ENCODE assay signal across 24 mouse cellular contexts in genomic region chr5:77314206-77314605, GRCm38 (mm10). TPM values are rescaled to one million over a fixed set of nuclear protein-coding genes. Genes with fewer than 3 reads are reported as not detected.
DNase-seq lines count a peak whose midpoint lies in the region; ATAC-seq and TF ChIP-seq lines count a peak whose summit lies in the region.
"Had no signal": no experiment of that assay in that cellular context is flagged by ENCODE, and none has a peak within 500 bp of the region (broad histone marks: within the 10 kb centered on the region; RNA-seq: fewer than 3 reads in every experiment).

No protein-coding gene starts in this region.

- peaks cover 30% of the 10 kb centered on the region for H3K4me1 ChIP-seq in E14TG2a.4 (replicated peaks; ENCODE audit: low read depth, low read length)
- peaks cover 3 to 8% of the 10 kb centered on the region in 2 experiments for H3K4me1 ChIP-seq in MEL (ENCODE audit: control insufficient read depth in 1 of 2, insufficient read depth in 2 of 2, low read length in 2 of 2)
- peaks cover 7% of the 10 kb centered on the region; the same call in 1 of the 2 replicates for H3K4me1 ChIP-seq in heart, embryonic 11.5 days (ENCODE audit: control insufficient read depth, insufficient read depth, low read length)

- H3K36me3 ChIP-seq in E14TG2a.4 (ENCODE audit: insufficient read depth, low read length) (peaks cover 61% of the 10 kb centered on the region), MEL (ENCODE audit: control insufficient read depth in 1 of 2, insufficient read depth in 2 of 2, low read length in 2 of 2) (peaks cover 14 to 35% of the 10 kb centered on the region in 2 experiments)
- H3K36me3 ChIP-seq in heart, embryonic 11.5 days (ENCODE audit: control insufficient read depth, insufficient read depth, low read length) = peaks cover 8% of the 10 kb centered on the region

- no peak for ATAC-seq in heart, embryonic 11.5 days (replicated peaks; ENCODE audit: insufficient number of reproducible peaks, low FRiP score, low TSS enrichment)
- ATAC-seq: forebrain, embryonic 14.5 days; forebrain, embryonic 16.5 days had no signal

- no peak for TF ChIP-seq EP300 in MEL (IDR thresholded peaks at IDR 0.05; ENCODE audit: low read depth in 1 of 2, low read length in 2 of 2)

- H3K27ac ChIP-seq in MEL (ENCODE audit: control insufficient read depth, low read depth, low read length) = no peak overlapping the region
- H3K27ac ChIP-seq in heart, embryonic 11.5 days (ENCODE audit: low read depth, low read length) = no peak overlapping the region
- H3K27ac ChIP-seq: embryonic facial prominence, embryonic 13.5 days; embryonic facial prominence, embryonic 15.5 days; forebrain, embryonic 10.5 days; forebrain, embryonic 12.5 days had no signal

- no peak for TF ChIP-seq POLR2A in MEL (IDR thresholded peaks at IDR 0.05; ENCODE audit: control insufficient read depth in 1 of 2, insufficient read depth in 1 of 2, low read depth in 1 of 2, low read length in 2 of 2, poor library complexity in 1 of 2)

- TF ChIP-seq RAD21 in MEL (IDR thresholded peaks at IDR 0.05; ENCODE audit: low read depth, low read length) = no peak

- H3K9ac ChIP-seq in MEL (ENCODE audit: control insufficient read depth, low read depth, low read length, poor library complexity, severe bottlenecking) = no peak overlapping the region
- H3K9ac ChIP-seq in heart, embryonic 11.5 days (ENCODE audit: low read depth, low read length) = no peak overlapping the region
- H3K9ac ChIP-seq: embryonic facial prominence, embryonic 13.5 days; embryonic facial prominence, embryonic 15.5 days; forebrain, embryonic 12.5 days had no signal

- no peak overlapping the region for H3K4me2 ChIP-seq in heart, embryonic 11.5 days
- H3K4me2 ChIP-seq: embryonic facial prominence, embryonic 13.5 days; embryonic facial prominence, embryonic 15.5 days; forebrain, embryonic 12.5 days had no signal

- DNase-seq in ES-CJ7 (ENCODE audit: low read depth, low spot score) (peak; percentile 46), MEL (ENCODE audit: low read depth, low spot score) (peak; percentile 27), ZHBTc4 (ENCODE audit: low read depth, low spot score) (peak; percentile 63)
- DNase-seq in lung, postnatal 25 days (ENCODE audit: low spot score) = no peak
- DNase-seq in adrenal gland, adult 2 months = no peak
- DNase-seq: adrenal gland, adult 8-10 months; adrenal gland, postnatal 25 days; cerebellum, adult 11 months; cerebellum, adult 18-20 months; cerebellum, adult 8-10 months; cerebellum, adult 9-11 months; cerebellum, postnatal 14 days; cerebellum, postnatal 36 days; embryo, embryonic 11 days had no signal

- WGBS in heart, embryonic 11.5 days (ENCODE audit: insufficient replicate concordance) = 88% methylated on average over 4 of the region's 4 CpGs

- peaks cover 35% of the 10 kb centered on the region for H3K79me2 ChIP-seq in MEL (ENCODE audit: control insufficient read depth, insufficient read depth, low read length, poor library complexity)

- H3K9me3 ChIP-seq in E14TG2a.4 (ENCODE audit: low read length) = no peaks in the 10 kb centered on the region
- no peaks in the 10 kb centered on the region for H3K9me3 ChIP-seq in MEL (replicated peaks; ENCODE audit: insufficient read depth, low read length)
- H3K9me3 ChIP-seq in heart, embryonic 11.5 days (replicated peaks; ENCODE audit: control insufficient read depth, low read length) = no peaks in the 10 kb centered on the region
- H3K9me3 ChIP-seq: embryonic facial prominence, embryonic 13.5 days; embryonic facial prominence, embryonic 15.5 days; forebrain, embryonic 10.5 days; forebrain, embryonic 12.5 days; G1E had no signal

- H3K4me3 ChIP-seq in E14TG2a.4 (replicated peaks; ENCODE audit: low read length) (no peak overlapping the region), MEL (ENCODE audit: control insufficient read depth in 1 of 2, insufficient read depth in 1 of 2, low read depth in 2 of 2, low read length in 2 of 2) (no peak overlapping the region)
- H3K4me3 ChIP-seq in heart, embryonic 11.5 days (ENCODE audit: low read depth, low read length) = no peak overlapping the region
- H3K4me3 ChIP-seq: embryonic facial prominence, embryonic 13.5 days; embryonic facial prominence, embryonic 15.5 days; erythroblast, embryonic 14.5 days; forebrain, embryonic 10.5 days; forebrain, embryonic 12.5 days had no signal

- H3K27me3 ChIP-seq in E14TG2a.4 (ENCODE audit: insufficient read depth, low read length) (peaks cover 1% of the 10 kb centered on the region), MEL (ENCODE audit: control insufficient read depth in 1 of 2, insufficient read depth in 2 of 2, low read length in 2 of 2) (no peaks in the 10 kb centered on the region)
- H3K27me3 ChIP-seq in heart, embryonic 11.5 days (ENCODE audit: control insufficient read depth, insufficient read depth, low read length) = no peaks in the 10 kb centered on the region
- H3K27me3 ChIP-seq: embryonic facial prominence, embryonic 13.5 days; embryonic facial prominence, embryonic 15.5 days; forebrain, embryonic 12.5 days had no signal

- TF ChIP-seq CTCF in E14TG2a.4 (conservative IDR thresholded peaks at IDR 0.05; ENCODE audit: low read length) (peak; percentile 40), MEL (IDR thresholded peaks at IDR 0.05 in 2 of 3, conservative IDR thresholded peaks at IDR 0.05 in 1 of 3; ENCODE audit: control insufficient read depth in 1 of 3, insufficient read depth in 1 of 3, low read depth in 2 of 3, low read length in 3 of 3, poor library complexity in 1 of 3, severe bottlenecking in 1 of 3) (peak; percentile 7 to 35 (median 18); a peak in 3 of 6 replicates)

TF ChIP-seq in MEL, 35 proteins besides CTCF, POLR2A, EP300 and RAD21:
- no peak for TF ChIP-seq USF1 (IDR thresholded peaks at IDR 0.05; ENCODE audit: low read depth, low read length)
- peak; percentile 40; the same call in 1 of the 2 replicates for TF ChIP-seq ZNF384 (IDR thresholded peaks at IDR 0.05; ENCODE audit: low read depth, low read length)
TF ChIP-seq in MEL: peak in this region for 1.

RNA-seq across cellular contexts. Expression of gene Polr2b, which starts 4.3 kb away (rescaled TPM):
- total RNA-seq in MEL (2012; rRNA removed) = 178 and 213 TPM in 2 replicates
- 10 to 100 TPM; 58.3 to 91.4 TPM for polyA plus RNA-seq in MEL (2012; ENCODE audit: insufficient read depth in 1 of 2, insufficient read length in 2 of 2, low read depth in 1 of 2, low replicate concordance in 2 of 2, missing spikeins in 1 of 2)
- 46.0 and 52.0 TPM in 2 replicates for polyA plus RNA-seq in heart, embryonic 11.5 days (2014; fragmentation: Nextera tagmentation; extraction: Ambion mirVana)
- total RNA-seq in adrenal gland, adult 2 months (2021) = 10 to 100 TPM; 67.5 to 95.1 TPM
- polyA plus RNA-seq in adrenal gland, adult 2 months (2012; rRNA removed) = 20.7 and 37.6 TPM in 2 replicates

RNA-seq across cellular contexts. Expression of gene Noa1, which starts 4.3 kb away (rescaled TPM):
- total RNA-seq in MEL (2012; rRNA removed) = 42.4 and 52.4 TPM in 2 replicates
- 100 to 1,000 TPM in 1 of 2 experiments, 10 to 100 TPM in 1; 96.2 to 265 TPM for polyA plus RNA-seq in MEL (2012; ENCODE audit: insufficient read depth in 1 of 2, insufficient read length in 2 of 2, low read depth in 1 of 2, low replicate concordance in 2 of 2, missing spikeins in 1 of 2)
- 20.3 and 21.1 TPM in 2 replicates for polyA plus RNA-seq in heart, embryonic 11.5 days (2014; fragmentation: Nextera tagmentation; extraction: Ambion mirVana)
- 10 to 100 TPM; 28.7 to 29.5 TPM for total RNA-seq in adrenal gland, adult 2 months (2021)
- 30.2 and 31.6 TPM in 2 replicates for polyA plus RNA-seq in adrenal gland, adult 2 months (2012; rRNA removed)

RNA-seq across cellular contexts. Expression of gene Rest, which starts 48.9 kb away (rescaled TPM):
- 19.3 and 21.0 TPM in 2 replicates for total RNA-seq in MEL (2012; rRNA removed)
- 10 to 100 TPM in 1 of 2 experiments, 1 to 10 TPM in 1; 7.4 to 20.6 TPM for polyA plus RNA-seq in MEL (2012; ENCODE audit: insufficient read depth in 1 of 2, insufficient read length in 2 of 2, low read depth in 1 of 2, low replicate concordance in 2 of 2, missing spikeins in 1 of 2)
- polyA plus RNA-seq in heart, embryonic 11.5 days (2014; fragmentation: Nextera tagmentation; extraction: Ambion mirVana) = 28.9 and 29.0 TPM in 2 replicates
- total RNA-seq in adrenal gland, adult 2 months (2021) = 10 to 100 TPM; 18.9 to 19.6 TPM
- polyA plus RNA-seq in adrenal gland, adult 2 months (2012; rRNA removed) = 6.9 and 7.8 TPM in 2 replicates

Comparison
In these comparisons a context has a peak if more than half of its experiments do, and no peak if none do; other contexts are left out.
1. DNase-seq: peak in ES-CJ7 (single experiment), MEL (single experiment) and ZHBTc4 (single experiment); none in lung, postnatal 25 days (single experiment) and adrenal gland, adult 2 months (single experiment).